Mouse (Mus musculus): ENCODE results near the gene Gde1. TPM values are rescaled to one million over a fixed set of nuclear protein-coding genes. Genes with fewer than 3 reads are reported as not detected.

Gene Gde1
- polyA plus RNA-seq (2012; ENCODE audit: low replicate concordance): 40.2 and 121 TPM in 2 replicates

GRCm38 (mm10) chr7:118705101-118705961 lies at the start of gene Gde1:
Gde1 (minus strand) TSS chr7:118705778.

GRCm38 (mm10) chr7:118739975-118740531 lies 34.5 kb upstream of the Gde1 start, which contains the start of gene Vps35l:
Vps35l (plus strand) TSS chr7:118740226.

GRCm38 (mm10) chr7:118712228-118713173 lies 6.9 kb upstream of the Gde1 start, which contains the start of gene Ccp110:
Ccp110 (plus strand) TSS chr7:118712552.

Other genes starting within 250 kb of the Gde1 start
- gene Itpripl2, start 213.8 kb downstream of the Gde1 start, polyA plus RNA-seq (2012; ENCODE audit: low replicate concordance): 4.0 and 5.9 TPM in 2 replicates
- 9.6 and 9.7 TPM in 2 replicates for gene Coq7, start 172.4 kb downstream of the Gde1 start, polyA plus RNA-seq (2012; ENCODE audit: low replicate concordance)
- not detected in 2 replicates for gene Tmc7, start 121.0 kb downstream of the Gde1 start, polyA plus RNA-seq (2012; ENCODE audit: low replicate concordance)
- gene Tmc5, start 108.5 kb downstream of the Gde1 start, polyA plus RNA-seq (2012; ENCODE audit: low replicate concordance): not detected in 2 replicates
- gene Ccp110, start 6.8 kb upstream of the Gde1 start, polyA plus RNA-seq (2012; ENCODE audit: low replicate concordance): 0.39 and 3.0 TPM in 2 replicates
- 8.6 and 15.1 TPM in 2 replicates for gene Vps35l, start 34.4 kb upstream of the Gde1 start, polyA plus RNA-seq (2012; ENCODE audit: low replicate concordance)
- gene Iqck, start 150.0 kb upstream of the Gde1 start, polyA plus RNA-seq (2012; ENCODE audit: low replicate concordance): 0.45 TPM in 1 of 2 replicates, not detected in the other
- gene Knop1, start 150.5 kb upstream of the Gde1 start, polyA plus RNA-seq (2012; ENCODE audit: low replicate concordance): 4.2 and 7.1 TPM in 2 replicates

Data from leukemia stem cell, adult 10-12 weeks (primary cell).